Mouse (Mus musculus) E14TG2a.4 (cell line): ENCODE data around the gene Sowahd.
"Not testable (repeated sequence)": the region's sequence is repeated elsewhere in the genome, so short reads cannot be mapped to it uniquely, and the experiment has no call there.

Experiments
- H3K27me3 ChIP-seq: 2 replicates; pipeline ENCODE4 v1.6.1; 2014; ENCODE audit warnings: low read length, control low read depth; ENCODE audit not compliant: insufficient read depth
- H3K36me3 ChIP-seq: 2 replicates; pipeline ENCODE4 v1.6.1; 2014; ENCODE audit warnings: low read length, control low read depth; ENCODE audit not compliant: insufficient read depth
- H3K4me1 ChIP-seq: replicated peaks from 2 replicates; pipeline ENCODE4 v1.6.1; 2014; ENCODE audit warnings: low read depth, low read length, control low read depth
- H3K4me3 ChIP-seq: replicated peaks from 2 replicates; pipeline ENCODE4 v1.5.1; 2014; ENCODE audit warnings: mild to moderate bottlenecking, low read length
- H3K9me3 ChIP-seq: 2 replicates; pipeline ENCODE4 v1.6.1; 2014; ENCODE audit warnings: low read length, control low read depth
- CTCF ChIP-seq: conservative IDR thresholded peaks from 2 replicates; pipeline ENCODE4 v1.5.1; 2014; ENCODE audit warnings: low read length
- NANOG ChIP-seq: IDR thresholded peaks from 2 replicates; pipeline ENCODE4 v1.6.1; 2014; ENCODE audit warnings: borderline replicate concordance, low read length, mixed read lengths
- POU5F1 ChIP-seq: IDR thresholded peaks from 2 replicates; pipeline ENCODE4 v1.6.1; 2014; ENCODE audit warnings: low read length, borderline replicate concordance

The Sowahd gene

GRCm38 (mm10) chrX:37048890-37049823 is 512 bp downstream of the Sowahd start:
- H3K36me3 ChIP-seq: no peaks in the 10 kb centered on the region

DNA sequence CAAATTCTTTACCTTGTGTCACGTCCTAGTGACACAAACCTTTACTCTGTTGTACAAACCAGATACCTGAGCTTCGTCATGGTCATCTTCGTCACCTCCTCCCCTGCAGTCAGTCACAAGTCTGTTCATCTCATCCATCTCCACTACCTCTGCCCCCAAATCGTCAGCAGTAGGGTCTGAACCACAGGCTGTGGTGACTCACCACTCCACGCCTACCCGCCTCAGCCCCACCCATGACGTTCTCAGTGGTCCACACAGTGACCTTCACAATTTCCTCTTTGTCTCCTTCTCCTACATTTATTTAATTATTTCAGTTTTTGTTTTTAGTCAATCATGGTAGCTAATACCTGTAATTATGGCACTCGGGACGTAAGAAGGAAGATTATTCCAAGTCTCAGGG is 15.3 kb downstream of the Sowahd start:
- no peak for TF ChIP-seq POU5F1
- TF ChIP-seq CTCF: no peak
- TF ChIP-seq NANOG: no peak

More at GRCm38 (mm10) chrX:37048890-37049823, 512 bp downstream of the Sowahd start:
- Histone ChIP-seq H3K27me3 (peaks cover 45% of the 10 kb centered on the region), H3K9me3 (no peaks in the 10 kb centered on the region), H3K4me1 (peaks cover 4% of the 10 kb centered on the region), H3K4me3 (peak overlapping the region; percentile 66)
- TF ChIP-seq POU5F1: no peak
- no peak for TF ChIP-seq NANOG
- no peak for TF ChIP-seq CTCF

GRCm38 (mm10) chrX:37067299-37067698 is 18.7 kb downstream of the Sowahd start:
- H3K9me3 ChIP-seq: no peaks in the 10 kb centered on the region
- no peaks in the 10 kb centered on the region for H3K27me3 ChIP-seq
- no peak overlapping the region for H3K4me3 ChIP-seq
- no peaks in the 10 kb centered on the region for H3K4me1 ChIP-seq
- H3K36me3 ChIP-seq: no peaks in the 10 kb centered on the region
- no peak for TF ChIP-seq CTCF

More for the DNA sequence above, 15.3 kb downstream of the Sowahd start:
- no peaks in the 10 kb centered on the region for H3K9me3 ChIP-seq
- H3K36me3 ChIP-seq: no peaks in the 10 kb centered on the region
- H3K27me3 ChIP-seq: no peaks in the 10 kb centered on the region
- H3K4me3 ChIP-seq: no peak overlapping the region
- H3K4me1 ChIP-seq: no peaks in the 10 kb centered on the region

- TF ChIP-seq CTCF (no peak), NANOG (no peak), POU5F1 (no peak)
- Histone ChIP-seq H3K9me3 (no peaks in the 10 kb centered on the region), H3K36me3 (no peaks in the 10 kb centered on the region), H3K4me1 (no peaks in the 10 kb centered on the region), H3K27me3 (no peaks in the 10 kb centered on the region), H3K4me3 (no peak overlapping the region)
These were observed 20.1 kb downstream of the Sowahd start for GRCm38 (mm10) chrX:37068766-37069165.

GRCm38 (mm10) chrX:37074262-37074892 is 25.7 kb downstream of the Sowahd start:
- Histone ChIP-seq H3K9me3 (no peaks in the 10 kb centered on the region), H3K27me3 (no peaks in the 10 kb centered on the region), H3K4me1 (peaks cover 19% of the 10 kb centered on the region), H3K36me3 (no peaks in the 10 kb centered on the region), H3K4me3 (no peak overlapping the region)
- TF ChIP-seq CTCF: peak; percentile 81
- no peak for TF ChIP-seq NANOG
- TF ChIP-seq POU5F1: no peak

GRCm38 (mm10) chrX:37076651-37077050 is 28.0 kb downstream of the Sowahd start:
- Histone ChIP-seq H3K36me3 (peaks cover 7% of the 10 kb centered on the region), H3K4me3 (no peak overlapping the region), H3K4me1 (peaks cover 25% of the 10 kb centered on the region), H3K27me3 (no peaks in the 10 kb centered on the region), H3K9me3 (no peaks in the 10 kb centered on the region)
- TF ChIP-seq POU5F1 (no peak), NANOG (peak; percentile 43; the same call in 1 of the 2 replicates), CTCF (no peak)

DNA sequence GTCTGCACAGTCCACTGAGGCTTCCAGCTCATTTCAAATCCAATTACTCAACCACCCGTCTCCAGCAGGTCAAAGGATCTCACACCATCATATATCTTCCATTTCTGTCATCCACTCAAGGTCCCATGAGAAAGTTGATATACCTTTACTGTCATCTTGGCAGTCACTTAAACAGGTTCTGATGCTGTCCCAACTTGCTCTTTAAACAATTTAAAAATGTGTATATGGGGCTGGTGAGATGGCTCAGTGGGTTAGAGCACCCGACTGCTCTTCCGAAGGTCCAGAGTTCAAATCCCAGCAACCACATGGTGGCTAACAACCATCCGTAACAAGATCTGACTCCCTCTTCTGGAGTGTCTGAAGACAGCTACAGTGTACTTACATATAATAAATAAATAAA is 31.7 kb downstream of the Sowahd start:
- H3K9me3 ChIP-seq, H3K27me3 ChIP-seq: not testable (repeated sequence)
- peaks cover 19% of the 10 kb centered on the region for H3K4me1 ChIP-seq

DNA sequence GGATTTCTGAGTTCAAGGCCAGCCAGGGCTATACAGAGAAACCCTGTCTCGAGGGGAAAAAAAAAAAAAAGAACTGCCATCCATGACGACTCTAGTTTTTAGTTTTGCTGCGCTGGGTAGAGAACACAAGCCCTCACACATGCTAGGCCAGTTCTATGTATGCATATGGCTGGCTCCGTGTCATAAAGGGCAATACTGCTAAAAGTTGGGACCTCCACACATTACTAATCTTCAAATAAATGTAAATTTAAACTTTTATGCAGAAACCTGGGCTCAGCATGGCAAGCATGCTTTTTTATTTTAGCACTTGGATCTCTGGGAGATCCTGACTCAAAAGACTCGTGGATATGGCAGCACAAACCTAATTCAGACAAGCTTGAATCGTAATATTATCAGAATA is 32.5 kb downstream of the Sowahd start:
- no peaks in the 10 kb centered on the region for H3K27me3 ChIP-seq
- peaks cover 21% of the 10 kb centered on the region for H3K4me1 ChIP-seq
- no peak overlapping the region for H3K4me3 ChIP-seq
- TF ChIP-seq POU5F1: no peak
- TF ChIP-seq NANOG: no peak
- no peak for TF ChIP-seq CTCF
- H3K36me3 ChIP-seq: peaks cover 34% of the 10 kb centered on the region
- no peaks in the 10 kb centered on the region for H3K9me3 ChIP-seq

More for the DNA sequence above, 31.7 kb downstream of the Sowahd start:
- not testable (repeated sequence) for H3K4me3 ChIP-seq
- peaks cover 34% of the 10 kb centered on the region for H3K36me3 ChIP-seq
